Mouse (Mus musculus) ES-Bruce4 (cell line): ENCODE results near the gene Wdr45b. TPM values are rescaled to one million over a fixed set of nuclear protein-coding genes. Genes with fewer than 3 reads are reported as not detected.

Source experiments
- H3K27ac ChIP-seq: 2 replicates; pipeline ENCODE4 v1.5.1; 2012; ENCODE audit warnings: low read length, inconsistent platforms; ENCODE audit not compliant: insufficient read depth
- H3K27me3 ChIP-seq: 2 replicates; pipeline ENCODE4 v1.6.1; 2012; ENCODE audit warnings: mild to moderate bottlenecking, low read length, inconsistent platforms; ENCODE audit not compliant: control insufficient read depth, poor library complexity, insufficient read depth, severe bottlenecking
- H3K36me3 ChIP-seq: 2 replicates; pipeline ENCODE4 v1.6.1; 2012; ENCODE audit warnings: inconsistent platforms, mild to moderate bottlenecking, low read length, moderate library complexity; ENCODE audit not compliant: control insufficient read depth, poor library complexity, insufficient read depth, severe bottlenecking
- H3K4me1 ChIP-seq: one replicate; pipeline ENCODE4 v1.8.1; 2011; ENCODE audit warnings: low read length; ENCODE audit not compliant: control insufficient read depth, insufficient read depth
- H3K4me3 ChIP-seq: 2 replicates; pipeline ENCODE4 v1.5.1; 2011; ENCODE audit warnings: low read depth, mild to moderate bottlenecking, low read length
- H3K9ac ChIP-seq: 2 replicates; pipeline ENCODE4 v1.6.1; 2012; ENCODE audit warnings: low read depth, mild to moderate bottlenecking, inconsistent platforms; ENCODE audit not compliant: poor library complexity, severe bottlenecking
- H3K9me3 ChIP-seq: replicated peaks from 2 replicates; pipeline ENCODE4 v1.6.1; 2012; ENCODE audit warnings: mild to moderate bottlenecking, low read length, inconsistent platforms; ENCODE audit not compliant: control insufficient read depth, poor library complexity, insufficient read depth, severe bottlenecking
- CTCF ChIP-seq: IDR thresholded peaks from one replicate; pipeline ENCODE4 v1.8.1; 2011; ENCODE audit warnings: low read depth, low read length
- EP300 ChIP-seq: IDR thresholded peaks from 2 replicates; pipeline ENCODE4 v1.6.1; 2011; ENCODE audit warnings: low read depth, low read length; ENCODE audit not compliant: insufficient read depth
- POLR2A ChIP-seq: IDR thresholded peaks from one replicate; pipeline ENCODE4 v1.8.1; 2011; ENCODE audit warnings: low read length; ENCODE audit not compliant: insufficient read depth
- polyA plus RNA-seq: library from polyadenylated mRNA; stranded (reverse); fragments of >200 nt; gene quantifications from 2 replicates; pipeline ENCODE4 v1.2.4, GENCODE M21; 2011; ENCODE audit warnings: low read depth; ENCODE audit not compliant: missing spikeins, insufficient read depth, insufficient read length

Gene Wdr45b
- polyA plus RNA-seq, 1 experiment: 81.1 TPM

- no peak overlapping the region for H3K9ac ChIP-seq
- TF ChIP-seq EP300 (no peak), POLR2A (no peak), CTCF (no peak)
- H3K9me3 ChIP-seq: no peaks in the 10 kb centered on the region; the same call in 1 of the 2 replicates
- no peaks in the 10 kb centered on the region for H3K36me3 ChIP-seq
- no peaks in the 10 kb centered on the region for H3K4me1 ChIP-seq
- H3K27me3 ChIP-seq: no peaks in the 10 kb centered on the region
- no peak overlapping the region for H3K4me3 ChIP-seq
- H3K27ac ChIP-seq: no peak overlapping the region
Observed at GRCm38 (mm10) chr11:121378644-121379043, 24.4 kb upstream of the Wdr45b start.

DNA sequence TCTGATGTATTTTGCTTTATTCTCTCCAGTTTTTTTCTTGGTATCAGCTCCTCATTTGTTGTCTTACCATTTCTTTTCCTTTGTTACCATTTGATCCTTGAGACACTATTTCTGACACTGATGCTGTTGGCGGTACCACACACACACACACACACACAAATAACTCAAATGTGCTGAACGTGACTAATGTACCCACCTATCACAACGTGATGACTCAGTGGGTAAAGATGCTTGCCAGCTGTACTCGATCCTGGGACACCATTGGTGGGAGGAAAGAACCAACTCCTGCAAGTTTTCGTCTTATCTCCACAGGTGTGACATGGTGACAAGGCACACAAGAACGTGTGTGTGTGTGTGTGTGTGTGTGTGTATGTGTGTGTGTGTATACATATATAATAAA is 19.1 kb upstream of the Wdr45b start:
- H3K27ac ChIP-seq: no peak overlapping the region
- H3K36me3 ChIP-seq: no peaks in the 10 kb centered on the region
- no peaks in the 10 kb centered on the region for H3K4me1 ChIP-seq
- no peaks in the 10 kb centered on the region for H3K27me3 ChIP-seq
- H3K4me3 ChIP-seq: no peak overlapping the region
- TF ChIP-seq EP300 (no peak), POLR2A (no peak), CTCF (no peak)
- no peaks in the 10 kb centered on the region for H3K9me3 ChIP-seq
- no peak overlapping the region for H3K9ac ChIP-seq

DNA sequence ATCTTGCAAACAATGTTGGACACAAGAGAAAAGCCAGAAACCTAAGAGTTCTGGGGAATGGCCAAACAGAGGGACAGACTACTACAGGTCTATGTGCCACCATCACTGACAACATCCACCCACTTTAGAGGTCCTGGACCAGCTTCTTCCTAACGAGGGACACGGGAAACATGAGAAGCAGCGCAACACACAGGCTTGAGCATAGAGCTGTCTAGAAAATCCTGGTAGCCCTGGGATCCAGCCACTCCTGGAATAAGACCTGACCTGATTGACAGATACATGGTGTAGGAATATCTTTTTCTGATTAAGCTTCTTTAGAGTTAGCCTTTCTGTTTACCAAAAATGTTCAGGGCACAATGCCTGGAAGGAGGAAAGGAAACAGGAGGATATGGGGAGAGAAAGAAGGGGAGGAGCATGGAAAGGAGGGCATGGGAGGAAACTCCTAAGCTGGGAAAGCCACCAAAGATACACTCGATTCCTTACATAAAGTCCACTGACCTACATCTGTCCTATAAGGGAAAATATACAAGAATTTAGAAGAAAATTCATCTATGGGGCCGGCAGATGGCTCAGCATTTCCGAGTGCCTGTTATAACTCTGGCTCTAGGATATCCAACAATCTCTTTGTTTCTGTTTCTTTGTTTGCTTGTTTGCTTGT is 16.2 kb upstream of the Wdr45b start:
- no peaks in the 10 kb centered on the region for H3K36me3 ChIP-seq

GRCm38 (mm10) chr11:121369622-121370021 is 15.4 kb upstream of the Wdr45b start:
- H3K9me3 ChIP-seq: no peaks in the 10 kb centered on the region
- H3K36me3 ChIP-seq: no peaks in the 10 kb centered on the region
- H3K27me3 ChIP-seq: no peaks in the 10 kb centered on the region
- no peaks in the 10 kb centered on the region for H3K4me1 ChIP-seq
- TF ChIP-seq POLR2A: no peak
- no peak for TF ChIP-seq EP300
- no peak for TF ChIP-seq CTCF
- no peak overlapping the region for H3K27ac ChIP-seq
- H3K9ac ChIP-seq: no peak overlapping the region
- H3K4me3 ChIP-seq: no peak overlapping the region

More for the DNA sequence above, 16.2 kb upstream of the Wdr45b start:
- Histone ChIP-seq H3K4me3 (no peak overlapping the region), H3K27ac (no peak overlapping the region), H3K4me1 (no peaks in the 10 kb centered on the region), H3K9me3 (no peaks in the 10 kb centered on the region), H3K27me3 (no peaks in the 10 kb centered on the region), H3K9ac (no peak overlapping the region)
- TF ChIP-seq EP300 (no peak), POLR2A (no peak), CTCF (no peak)

DNA sequence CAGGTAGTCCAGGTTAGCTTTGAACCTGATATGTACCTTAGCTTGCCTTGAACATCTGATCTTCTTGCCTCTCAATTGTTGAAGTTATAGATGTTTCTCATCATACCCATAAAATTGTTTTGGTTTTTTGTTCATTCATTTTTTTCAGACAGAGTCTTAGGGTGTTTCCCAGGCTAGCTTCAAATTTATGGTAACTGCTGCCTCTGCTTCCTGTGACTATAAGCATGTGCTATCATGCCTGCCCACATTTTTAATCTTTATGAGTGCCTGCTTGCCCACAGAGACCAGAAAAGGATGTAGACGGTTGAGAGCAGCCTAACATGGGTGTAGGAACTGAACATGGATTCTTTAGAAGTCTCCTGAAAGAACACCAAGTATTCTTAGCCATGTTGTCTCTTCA is 14.5 kb upstream of the Wdr45b start:
- H3K36me3 ChIP-seq: no peaks in the 10 kb centered on the region
- TF ChIP-seq POLR2A (no peak), CTCF (no peak), EP300 (no peak)
- no peaks in the 10 kb centered on the region for H3K4me1 ChIP-seq
- H3K27me3 ChIP-seq: no peaks in the 10 kb centered on the region
- H3K9ac ChIP-seq: no peak overlapping the region
- no peak overlapping the region for H3K4me3 ChIP-seq
- H3K27ac ChIP-seq: no peak overlapping the region
- H3K9me3 ChIP-seq: no peaks in the 10 kb centered on the region

- Histone ChIP-seq H3K27ac (no peak overlapping the region), H3K27me3 (no peaks in the 10 kb centered on the region), H3K36me3 (no peaks in the 10 kb centered on the region), H3K9me3 (no peaks in the 10 kb centered on the region), H3K4me3 (no peak overlapping the region), H3K9ac (no peak overlapping the region), H3K4me1 (no peaks in the 10 kb centered on the region)
- TF ChIP-seq EP300: no peak
- no peak for TF ChIP-seq POLR2A
- no peak for TF ChIP-seq CTCF
Observed at GRCm38 (mm10) chr11:121367170-121367707, 13.0 kb upstream of the Wdr45b start.

- Histone ChIP-seq H3K9ac (no peak overlapping the region), H3K9me3 (no peaks in the 10 kb centered on the region), H3K27me3 (no peaks in the 10 kb centered on the region), H3K4me3 (no peak overlapping the region), H3K27ac (no peak overlapping the region), H3K36me3 (no peaks in the 10 kb centered on the region), H3K4me1 (no peaks in the 10 kb centered on the region)
- TF ChIP-seq POLR2A (no peak), EP300 (no peak), CTCF (peak; percentile 96)
Observed at GRCm38 (mm10) chr11:121362212-121362611, 8.0 kb upstream of the Wdr45b start.
